12 mouse cellular contexts compared by ENCODE assay signal in the genomic region with DNA sequence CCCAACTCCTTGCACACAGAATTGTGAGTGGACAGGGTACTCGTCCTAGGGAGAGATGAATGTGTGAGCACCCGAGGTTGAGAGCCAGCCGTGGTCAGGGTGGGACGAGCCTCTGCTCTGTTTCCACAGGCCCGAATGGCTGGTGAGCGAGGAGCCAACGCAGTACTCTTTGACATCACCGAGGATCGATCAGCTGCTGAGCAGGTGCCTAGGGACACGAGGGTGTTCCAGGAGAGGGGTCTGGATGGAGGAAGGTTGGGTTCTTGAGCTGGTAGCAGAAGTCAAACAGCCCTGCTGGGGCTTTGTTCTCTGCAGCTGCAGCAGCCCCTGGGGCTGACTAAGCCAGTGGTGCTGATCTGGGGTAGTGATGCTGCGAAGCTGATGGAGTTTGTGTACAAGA. TPM values are rescaled to one million over a fixed set of nuclear protein-coding genes. Genes with fewer than 3 reads are reported as not detected.
DNase-seq lines count a peak whose midpoint lies in the region; ATAC-seq and TF ChIP-seq lines count a peak whose summit lies in the region.
"Had no signal": no experiment of that assay in that cellular context is flagged by ENCODE, and none has a peak within 500 bp of the region (broad histone marks: within the 10 kb centered on the region; RNA-seq: fewer than 3 reads in every experiment).

No protein-coding gene starts in this region.

- no peaks in the 10 kb centered on the region for H3K36me3 ChIP-seq in heart, postnatal 0 days (replicated peaks; ENCODE audit: control insufficient read depth, insufficient read depth, low read length)
- peaks cover 0 to 57% of the 10 kb centered on the region in 2 experiments; a peak in 2 of 4 replicates for H3K36me3 ChIP-seq in MEL (ENCODE audit: control insufficient read depth in 1 of 2, insufficient read depth in 2 of 2, low read length in 2 of 2)
- no peaks in the 10 kb centered on the region for H3K36me3 ChIP-seq in embryonic facial prominence, embryonic 13.5 days
- H3K36me3 ChIP-seq in stomach, embryonic 14.5 days (ENCODE audit: control insufficient read depth, insufficient read depth, low read length) = no peaks in the 10 kb centered on the region

- peaks cover 37% of the 10 kb centered on the region for H3K79me2 ChIP-seq in MEL (ENCODE audit: control insufficient read depth, insufficient read depth, low read length, poor library complexity)

- no peak for ATAC-seq in heart, postnatal 0 days (ENCODE audit: insufficient read depth, low read depth)
- no peak for ATAC-seq in embryonic facial prominence, embryonic 13.5 days (ENCODE audit: insufficient number of reproducible peaks, insufficient read depth, low FRiP score, low TSS enrichment, low read depth)
- ATAC-seq in stomach, embryonic 14.5 days (ENCODE audit: insufficient number of reproducible peaks, insufficient read depth, low FRiP score, low read depth) = no peak

- H3K9ac ChIP-seq in heart, postnatal 0 days (replicated peaks; ENCODE audit: low read depth, low read length) = no peak overlapping the region
- H3K9ac ChIP-seq in MEL (ENCODE audit: control insufficient read depth, low read depth, low read length, poor library complexity, severe bottlenecking) = peak overlapping the region; percentile 74
- H3K9ac ChIP-seq in embryonic facial prominence, embryonic 13.5 days = 0 out of 2 replicates have a peak overlapping the region, but pooled peaks have one; percentile 16
- H3K9ac ChIP-seq in stomach, embryonic 14.5 days (replicated peaks; ENCODE audit: low read depth, low read length) = no peak overlapping the region

- no peaks in the 10 kb centered on the region for H3K9me3 ChIP-seq in heart, postnatal 0 days (replicated peaks; ENCODE audit: control insufficient read depth, low read length)
- H3K9me3 ChIP-seq in MEL (replicated peaks; ENCODE audit: insufficient read depth, low read length) = no peaks in the 10 kb centered on the region
- H3K9me3 ChIP-seq in embryonic facial prominence, embryonic 13.5 days = no peaks in the 10 kb centered on the region
- H3K9me3 ChIP-seq in stomach, embryonic 14.5 days (ENCODE audit: control insufficient read depth, low read depth, low read length) = no peaks in the 10 kb centered on the region

- no peak overlapping the region for H3K4me2 ChIP-seq in heart, postnatal 0 days (ENCODE audit: low read depth, low read length)
- no peak overlapping the region for H3K4me2 ChIP-seq in embryonic facial prominence, embryonic 13.5 days
- no peak overlapping the region for H3K4me2 ChIP-seq in stomach, embryonic 14.5 days (replicated peaks; ENCODE audit: low read depth, low read length)

- no peak for TF ChIP-seq RAD21 in MEL (IDR thresholded peaks at IDR 0.05; ENCODE audit: low read depth, low read length)

- peaks cover 6% of the 10 kb centered on the region; the same call in 1 of the 2 replicates for H3K4me1 ChIP-seq in heart, postnatal 0 days (ENCODE audit: control insufficient read depth, insufficient read depth)
- peaks cover 39 to 66% of the 10 kb centered on the region in 2 experiments for H3K4me1 ChIP-seq in MEL (ENCODE audit: control insufficient read depth in 1 of 2, insufficient read depth in 2 of 2, low read length in 2 of 2)
- peaks cover 34% of the 10 kb centered on the region for H3K4me1 ChIP-seq in embryonic facial prominence, embryonic 13.5 days
- H3K4me1 ChIP-seq in stomach, embryonic 14.5 days (ENCODE audit: control insufficient read depth, insufficient read depth, low read length) = peaks cover 14% of the 10 kb centered on the region

- TF ChIP-seq EP300 in heart, postnatal 0 days (IDR thresholded peaks at IDR 0.05; ENCODE audit: low read depth) = no peak
- TF ChIP-seq EP300 in MEL (IDR thresholded peaks at IDR 0.05; ENCODE audit: low read depth in 1 of 2, low read length in 2 of 2) = no peak

- peak overlapping the region; percentile 50; the same call in 1 of the 2 replicates for H3K27ac ChIP-seq in heart, postnatal 0 days (ENCODE audit: low read depth)
- H3K27ac ChIP-seq in MEL (ENCODE audit: control insufficient read depth, low read depth, low read length) = peak overlapping the region; percentile 98
- H3K27ac ChIP-seq in embryonic facial prominence, embryonic 13.5 days = no peak overlapping the region
- H3K27ac ChIP-seq in stomach, embryonic 14.5 days (ENCODE audit: low read length) = peak overlapping the region; percentile 11; the same call in 1 of the 2 replicates

- intact Hi-C loops in heart, postnatal 25 days (cut with DNase I) = no loop called here

- WGBS in heart, postnatal 0 days = 63% methylated on average over 11 of the region's 11 CpGs
- WGBS in embryonic facial prominence, embryonic 13.5 days = 49% methylated on average over 11 of the region's 11 CpGs
- 56% methylated on average over 11 of the region's 11 CpGs for WGBS in stomach, embryonic 14.5 days

- H3K4me3 ChIP-seq in heart, postnatal 0 days (ENCODE audit: low read depth, low read length) = no peak overlapping the region
- H3K4me3 ChIP-seq in MEL (ENCODE audit: control insufficient read depth in 1 of 2, insufficient read depth in 1 of 2, low read depth in 2 of 2, low read length in 2 of 2) = peak overlapping the region; percentile 5 to 23
- H3K4me3 ChIP-seq in embryonic facial prominence, embryonic 13.5 days = no peak overlapping the region
- no peak overlapping the region for H3K4me3 ChIP-seq in stomach, embryonic 14.5 days (ENCODE audit: low read depth, low read length)

- no peaks in the 10 kb centered on the region for H3K27me3 ChIP-seq in heart, postnatal 0 days (ENCODE audit: control insufficient read depth, insufficient read depth, low read length)
- H3K27me3 ChIP-seq in MEL (ENCODE audit: control insufficient read depth in 1 of 2, insufficient read depth in 2 of 2, low read length in 2 of 2) = no peaks in the 10 kb centered on the region
- H3K27me3 ChIP-seq in embryonic facial prominence, embryonic 13.5 days = no peaks in the 10 kb centered on the region
- no peaks in the 10 kb centered on the region for H3K27me3 ChIP-seq in stomach, embryonic 14.5 days (ENCODE audit: control insufficient read depth, insufficient read depth, low read length)
- H3K27me3 ChIP-seq: CH12.LX had no signal

- no peak for TF ChIP-seq CTCF in heart, postnatal 0 days (IDR thresholded peaks at IDR 0.05; ENCODE audit: low read depth)
- no peak for TF ChIP-seq CTCF in MEL (IDR thresholded peaks at IDR 0.05 in 2 of 3, conservative IDR thresholded peaks at IDR 0.05 in 1 of 3; ENCODE audit: control insufficient read depth in 1 of 3, insufficient read depth in 1 of 3, low read depth in 2 of 3, low read length in 3 of 3, poor library complexity in 1 of 3, severe bottlenecking in 1 of 3)

- no peak for TF ChIP-seq POLR2A in MEL (IDR thresholded peaks at IDR 0.05; ENCODE audit: control insufficient read depth in 1 of 2, insufficient read depth in 1 of 2, low read depth in 1 of 2, low read length in 2 of 2, poor library complexity in 1 of 2)

- no peak for DNase-seq in heart, postnatal 0 days (ENCODE audit: low spot score)
- no peak for DNase-seq in heart, postnatal 25 days (ENCODE audit: low spot score)
- DNase-seq in MEL (ENCODE audit: low read depth, low spot score) = peak; percentile 65
- DNase-seq in ovary, adult 18-20 months (ENCODE audit: low spot score) = no peak
- DNase-seq in cerebellum, adult 9-10 months = no peak
- no peak for DNase-seq in left cerebral cortex, adult 18-20 months (ENCODE audit: low spot score in 2 of 2)
- DNase-seq: adrenal gland, postnatal 36 days; cerebellum, adult 2 months; layer of hippocampus, postnatal 36 days had no signal

TF ChIP-seq in MEL, 35 proteins besides CTCF, POLR2A, EP300 and RAD21 (continues in another document):
- no peak for TF ChIP-seq GABPA (IDR thresholded peaks at IDR 0.05; ENCODE audit: low read depth, low read length)
- no peak for TF ChIP-seq MAFK (IDR thresholded peaks at IDR 0.05; ENCODE audit: borderline replicate concordance, low read depth, low read length)
- TF ChIP-seq USF2 (IDR thresholded peaks at IDR 0.05; ENCODE audit: borderline replicate concordance in 1 of 2, insufficient read depth in 1 of 2, low read depth in 1 of 2, low read length in 2 of 2) = no peak
- TF ChIP-seq ELF1 (IDR thresholded peaks at IDR 0.05; ENCODE audit: low read depth, low read length) = no peak
- no peak for TF ChIP-seq USF1 (IDR thresholded peaks at IDR 0.05; ENCODE audit: low read depth, low read length)
- no peak for TF ChIP-seq SIN3A (IDR thresholded peaks at IDR 0.05; ENCODE audit: low read length)
- TF ChIP-seq ZMIZ1 (IDR thresholded peaks at IDR 0.05; ENCODE audit: low read depth, low read length) = no peak
- TF ChIP-seq TBP (IDR thresholded peaks at IDR 0.05; ENCODE audit: low read depth, low read length) = no peak
- no peak for TF ChIP-seq TCF12 (IDR thresholded peaks at IDR 0.05; ENCODE audit: low read depth, low read length)
- no peak for TF ChIP-seq MAX (IDR thresholded peaks at IDR 0.05; ENCODE audit: low read length)
- no peak for TF ChIP-seq HCFC1 (IDR thresholded peaks at IDR 0.05; ENCODE audit: low read depth, low read length)
- TF ChIP-seq TAL1 (IDR thresholded peaks at IDR 0.05; ENCODE audit: low read length) = no peak
- TF ChIP-seq ZNF384 (IDR thresholded peaks at IDR 0.05; ENCODE audit: low read depth, low read length) = no peak

RNA-seq across cellular contexts. Expression of gene Supt4a, which starts 10.3 kb away (rescaled TPM):
- 50.3 and 73.7 TPM in 2 replicates for total RNA-seq in heart, postnatal 0 days (2014; rRNA removed; ENCODE audit: low replicate concordance)
- 101 and 104 TPM in 2 replicates for polyA plus RNA-seq in heart, postnatal 0 days (2015; fragmentation: Nextera tagmentation; extraction: Ambion mirVana)
- 10 to 100 TPM; 42.9 to 46.7 TPM for total RNA-seq in heart, postnatal 25 days (2021)
- total RNA-seq in MEL (2012; rRNA removed) = 301 and 332 TPM in 2 replicates
- polyA plus RNA-seq in MEL (2012; ENCODE audit: insufficient read depth in 1 of 2, insufficient read length in 2 of 2, low read depth in 1 of 2, low replicate concordance in 2 of 2, missing spikeins in 1 of 2) = 100 to 1,000 TPM in 1 of 2 experiments, not detected in 1; 223 TPM
- 163 and 172 TPM in 2 replicates for polyA plus RNA-seq in embryonic facial prominence, embryonic 13.5 days (2015; fragmentation: Nextera tagmentation; extraction: Ambion mirVana)
- 133 and 151 TPM in 2 replicates for polyA plus RNA-seq in stomach, embryonic 14.5 days (2014; fragmentation: Nextera tagmentation; extraction: Ambion mirVana)
- 10 to 100 TPM; 80.1 to 87.1 TPM for total RNA-seq in left cerebral cortex, adult 18-20 months (2021)

RNA-seq across cellular contexts. Expression of gene Tspoap1, which starts 33.3 kb away (rescaled TPM):
- 1.6 TPM in 1 of 2 replicates, not detected in the other for total RNA-seq in heart, postnatal 0 days (2014; rRNA removed; ENCODE audit: low replicate concordance)
- polyA plus RNA-seq in heart, postnatal 0 days (2015; fragmentation: Nextera tagmentation; extraction: Ambion mirVana) = 0.12 TPM in 1 of 2 replicates, not detected in the other
- under 1 TPM; 0.14 to 0.42 TPM for total RNA-seq in heart, postnatal 25 days (2021)
- total RNA-seq in MEL (2012; rRNA removed) = 3.7 and 5.2 TPM in 2 replicates
- polyA plus RNA-seq in MEL (2012; ENCODE audit: insufficient read depth in 1 of 2, insufficient read length in 2 of 2, low read depth in 1 of 2, low replicate concordance in 2 of 2, missing spikeins in 1 of 2) = 1 to 10 TPM in 1 of 2 experiments, not detected in 1; 8.6 TPM
- polyA plus RNA-seq in embryonic facial prominence, embryonic 13.5 days (2015; fragmentation: Nextera tagmentation; extraction: Ambion mirVana) = 4.9 and 5.3 TPM in 2 replicates
- polyA plus RNA-seq in stomach, embryonic 14.5 days (2014; fragmentation: Nextera tagmentation; extraction: Ambion mirVana) = 3.1 TPM in 2 replicates
- 100 to 1,000 TPM; 172 to 177 TPM for total RNA-seq in left cerebral cortex, adult 18-20 months (2021)

Comparison
In these comparisons a context has a peak if more than half of its experiments do, and no peak if none do; other contexts are left out.
1. H3K4me3 ChIP-seq: peak in MEL (2 of 2); none in heart, postnatal 0 days (single experiment), embryonic facial prominence, embryonic 13.5 days (single experiment) and stomach, embryonic 14.5 days (single experiment).
2. H3K9ac ChIP-seq: peak in MEL (single experiment) and embryonic facial prominence, embryonic 13.5 days (single experiment); none in heart, postnatal 0 days (single experiment) and stomach, embryonic 14.5 days (single experiment).
3. RNA of gene Tspoap1, which starts 33.3 kb away (total RNA-seq): 172 to 177 TPM in left cerebral cortex, adult 18-20 months; 3.7 to 5.2 TPM in MEL, 0.14 to 0.42 TPM in heart, postnatal 25 days and 1.6 TPM in heart, postnatal 0 days; every median in the first group is over 10 times any median in the second.